Mouse (Mus musculus) ES-Bruce4 (cell line): ENCODE results near the gene Endog. TPM values are rescaled to one million over a fixed set of nuclear protein-coding genes. Genes with fewer than 3 reads are reported as not detected.
A peak's percentile ranks its signal among the peaks of the same experiment; 100 is the strongest.

Source experiments
- H3K27ac ChIP-seq: 2 replicates; pipeline ENCODE4 v1.5.1; 2012; ENCODE audit warnings: low read length, inconsistent platforms; ENCODE audit not compliant: insufficient read depth
- H3K27me3 ChIP-seq: 2 replicates; pipeline ENCODE4 v1.6.1; 2012; ENCODE audit warnings: mild to moderate bottlenecking, low read length, inconsistent platforms; ENCODE audit not compliant: control insufficient read depth, poor library complexity, insufficient read depth, severe bottlenecking
- H3K36me3 ChIP-seq: 2 replicates; pipeline ENCODE4 v1.6.1; 2012; ENCODE audit warnings: inconsistent platforms, mild to moderate bottlenecking, low read length, moderate library complexity; ENCODE audit not compliant: control insufficient read depth, poor library complexity, insufficient read depth, severe bottlenecking
- H3K4me1 ChIP-seq: one replicate; pipeline ENCODE4 v1.8.1; 2011; ENCODE audit warnings: low read length; ENCODE audit not compliant: control insufficient read depth, insufficient read depth
- H3K4me3 ChIP-seq: 2 replicates; pipeline ENCODE4 v1.5.1; 2011; ENCODE audit warnings: low read depth, mild to moderate bottlenecking, low read length
- H3K9ac ChIP-seq: 2 replicates; pipeline ENCODE4 v1.6.1; 2012; ENCODE audit warnings: low read depth, mild to moderate bottlenecking, inconsistent platforms; ENCODE audit not compliant: poor library complexity, severe bottlenecking
- H3K9me3 ChIP-seq: replicated peaks from 2 replicates; pipeline ENCODE4 v1.6.1; 2012; ENCODE audit warnings: mild to moderate bottlenecking, low read length, inconsistent platforms; ENCODE audit not compliant: control insufficient read depth, poor library complexity, insufficient read depth, severe bottlenecking
- CTCF ChIP-seq: IDR thresholded peaks from one replicate; pipeline ENCODE4 v1.8.1; 2011; ENCODE audit warnings: low read depth, low read length
- EP300 ChIP-seq: IDR thresholded peaks from 2 replicates; pipeline ENCODE4 v1.6.1; 2011; ENCODE audit warnings: low read depth, low read length; ENCODE audit not compliant: insufficient read depth
- POLR2A ChIP-seq: IDR thresholded peaks from one replicate; pipeline ENCODE4 v1.8.1; 2011; ENCODE audit warnings: low read length; ENCODE audit not compliant: insufficient read depth
- polyA plus RNA-seq: library from polyadenylated mRNA; stranded (reverse); fragments of >200 nt; gene quantifications from 2 replicates; pipeline ENCODE4 v1.2.4, GENCODE M21; 2011; ENCODE audit warnings: low read depth; ENCODE audit not compliant: missing spikeins, insufficient read depth, insufficient read length

The Endog gene
- polyA plus RNA-seq, 1 experiment = 6.5 TPM

GRCm38 (mm10) chr2:30199984-30200383 lies 28.7 kb downstream of the Endog start:
- Histone ChIP-seq H3K4me1 (peaks cover 2% of the 10 kb centered on the region), H3K27ac (no peak overlapping the region), H3K9ac (no peak overlapping the region), H3K27me3 (no peaks in the 10 kb centered on the region), H3K4me3 (no peak overlapping the region), H3K9me3 (no peaks in the 10 kb centered on the region), H3K36me3 (no peaks in the 10 kb centered on the region)
- TF ChIP-seq CTCF = no peak
- TF ChIP-seq EP300 = no peak
- TF ChIP-seq POLR2A = no peak

DNA sequence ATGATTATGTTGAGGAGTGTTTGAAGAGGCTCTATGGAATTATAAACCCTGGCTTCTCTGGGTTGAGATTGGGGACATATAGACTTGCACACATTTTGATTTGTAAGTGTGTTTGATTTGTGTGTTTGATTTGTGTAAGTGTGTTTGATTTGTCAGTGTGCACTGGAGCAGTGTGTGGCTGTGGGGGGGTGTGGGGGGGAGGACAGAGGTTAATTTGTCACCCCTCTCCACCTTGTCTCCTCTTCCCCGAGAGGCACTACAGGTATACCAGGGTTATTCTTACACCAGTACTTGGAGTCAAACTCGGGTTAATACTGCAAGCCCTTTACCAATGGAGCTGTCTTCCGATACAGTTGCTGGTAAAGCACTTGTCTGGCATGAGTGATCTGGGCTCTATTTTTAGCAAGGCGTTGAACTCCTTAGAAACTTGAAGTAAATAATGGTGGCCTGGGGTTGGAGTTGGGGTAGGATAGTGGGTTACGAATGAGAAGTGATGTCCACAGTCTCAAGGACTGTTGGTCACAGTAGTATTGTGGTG lies 29.2 kb downstream of the Endog start:
- TF ChIP-seq POLR2A = no peak
- TF ChIP-seq EP300 = no peak
- no peak for TF ChIP-seq CTCF
- Histone ChIP-seq H3K9ac (no peak overlapping the region), H3K9me3 (no peaks in the 10 kb centered on the region), H3K4me3 (no peak overlapping the region), H3K36me3 (no peaks in the 10 kb centered on the region), H3K27ac (no peak overlapping the region), H3K4me1 (peaks cover 2% of the 10 kb centered on the region), H3K27me3 (no peaks in the 10 kb centered on the region)

DNA sequence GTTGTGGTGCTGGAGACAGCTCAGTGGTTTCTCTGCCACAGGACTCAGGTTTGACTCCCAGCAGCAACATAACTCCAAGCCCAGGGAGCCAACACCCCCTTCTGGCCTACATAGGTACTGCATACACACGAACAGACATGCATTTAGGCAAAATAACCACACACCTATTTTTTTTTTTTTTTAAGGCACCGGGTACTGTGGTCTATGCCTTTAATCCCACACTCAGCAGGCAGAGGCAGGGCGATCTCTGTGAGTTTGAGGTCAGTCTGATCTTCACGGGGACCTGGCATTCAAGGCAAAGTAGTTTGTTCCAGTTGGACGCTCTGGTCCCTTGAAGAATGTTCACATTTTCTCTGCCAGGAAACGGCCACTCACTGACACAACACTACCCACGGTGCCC lies 32.1 kb downstream of the Endog start:
- H3K27me3 ChIP-seq = no peaks in the 10 kb centered on the region
- H3K27ac ChIP-seq = no peak overlapping the region
- no peaks in the 10 kb centered on the region for H3K36me3 ChIP-seq
- H3K9me3 ChIP-seq = no peaks in the 10 kb centered on the region
- no peak overlapping the region for H3K4me3 ChIP-seq
- H3K9ac ChIP-seq = no peak overlapping the region
- TF ChIP-seq EP300 (no peak), POLR2A (no peak), CTCF (peak; percentile 70)
- peaks cover 2% of the 10 kb centered on the region for H3K4me1 ChIP-seq

GRCm38 (mm10) chr2:30205255-30205628 lies 33.9 kb downstream of the Endog start:
- TF ChIP-seq CTCF = no peak
- no peak for TF ChIP-seq EP300
- no peak for TF ChIP-seq POLR2A
- Histone ChIP-seq H3K4me3 (peak overlapping the region; percentile 85), H3K9me3 (no peaks in the 10 kb centered on the region), H3K9ac (peak overlapping the region; percentile 32), H3K27me3 (no peaks in the 10 kb centered on the region), H3K4me1 (peaks cover 2% of the 10 kb centered on the region), H3K27ac (no peak overlapping the region), H3K36me3 (no peaks in the 10 kb centered on the region)

DNA sequence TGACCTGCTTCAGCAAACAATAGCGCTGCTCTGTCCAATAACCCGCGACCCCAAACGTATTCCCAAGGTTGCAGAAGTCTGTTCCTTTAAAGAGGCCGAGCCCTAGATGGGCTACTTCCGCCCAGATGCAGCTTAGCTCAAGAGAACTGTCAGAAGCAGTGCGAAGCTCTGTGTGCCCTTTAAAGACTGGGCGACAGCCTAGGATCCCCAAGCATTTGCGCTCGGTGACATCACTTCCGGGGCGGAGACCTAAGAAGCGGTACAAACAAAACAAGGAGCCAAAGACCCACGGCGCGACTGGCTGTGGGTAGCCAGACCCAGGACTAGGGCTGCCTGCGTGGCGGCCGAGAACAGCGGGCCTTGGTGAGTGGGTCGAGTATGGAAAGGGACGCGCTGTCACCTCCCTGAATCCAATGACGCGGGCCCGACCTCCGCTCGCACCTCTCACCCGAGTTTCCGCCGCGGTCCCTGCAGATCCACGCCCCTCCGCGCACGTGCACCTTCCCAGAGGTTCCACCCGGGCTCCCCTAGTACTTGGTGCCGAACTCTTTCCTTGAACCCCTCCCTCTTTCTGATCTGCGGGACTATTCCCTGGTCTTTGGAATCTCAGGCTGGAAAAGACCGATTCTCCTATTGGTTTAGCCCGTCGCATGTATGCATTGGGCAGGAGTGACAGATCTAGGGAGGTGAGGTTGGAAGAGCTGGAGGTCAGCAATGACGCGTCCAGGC lies 34.5 kb downstream of the Endog start, which contains the start of gene Kyat1:
Gene Kyat1, minus strand, starts transcription at position 219 of the 729 bp plus-strand sequence.
- H3K9ac ChIP-seq = peak within 1 kb of the TSS; percentile 32
- peak; percentile 66 for TF ChIP-seq POLR2A
- no peak for TF ChIP-seq CTCF
- TF ChIP-seq EP300 = no peak

GRCm38 (mm10) chr2:30207401-30207800 lies 36.1 kb downstream of the Endog start:
- TF ChIP-seq CTCF (no peak), EP300 (no peak), POLR2A (no peak)
- Histone ChIP-seq H3K9me3 (no peaks in the 10 kb centered on the region), H3K4me1 (peaks cover 2% of the 10 kb centered on the region), H3K36me3 (no peaks in the 10 kb centered on the region), H3K27me3 (no peaks in the 10 kb centered on the region), H3K27ac (no peak overlapping the region), H3K9ac (no peak overlapping the region), H3K4me3 (no peak overlapping the region)

More for the DNA sequence above, 34.5 kb downstream of the Endog start, which contains the start of gene Kyat1:
- no peaks in the 10 kb centered on the region for H3K36me3 ChIP-seq
- H3K9me3 ChIP-seq = no peaks in the 10 kb centered on the region
- peak within 1 kb of the TSS; percentile 85 for H3K4me3 ChIP-seq
- H3K27ac ChIP-seq = no peak within 1 kb of the TSS
- peaks cover 2% of the 10 kb centered on the region for H3K4me1 ChIP-seq
- H3K27me3 ChIP-seq = no peaks in the 10 kb centered on the region
